Mouse (Mus musculus) bone marrow, adult 2 months (tissue): ENCODE results near the gene Apoc1. TPM values are rescaled to one million over a fixed set of nuclear protein-coding genes. Genes with fewer than 3 reads are reported as not detected.
A peak's percentile ranks its signal among the peaks of the same experiment; 100 is the strongest.

Experiments
- H3K27ac ChIP-seq: fragments of 200-500 bp; 2 replicates; pipeline ENCODE4 v1.5.1; 2012; ENCODE audit warnings: low read depth, mild to moderate bottlenecking, control low read depth, inconsistent platforms, low read length; ENCODE audit not compliant: control insufficient read depth, poor library complexity, insufficient read depth
- H3K4me1 ChIP-seq: fragments of 200-500 bp; 2 replicates; pipeline ENCODE4 v1.6.1; 2011; ENCODE audit warnings: low read length; ENCODE audit not compliant: control insufficient read depth, insufficient read depth
- H3K4me3 ChIP-seq: fragments of 200-500 bp; replicated peaks from 2 replicates; pipeline ENCODE3; 2011; ENCODE audit warnings: mild to moderate bottlenecking, low read depth, low read length, control low read depth; ENCODE audit not compliant: control insufficient read depth
- CTCF ChIP-seq: fragments of 200-500 bp; IDR thresholded peaks from 2 replicates; pipeline ENCODE4 v1.5.1; 2011; ENCODE audit warnings: low read length, control low read depth; ENCODE audit not compliant: control insufficient read depth, insufficient read depth
- POLR2A ChIP-seq: fragments of 200-500 bp; IDR thresholded peaks from 2 replicates; pipeline ENCODE4 v1.6.1; 2011; ENCODE audit warnings: low read depth, mild to moderate bottlenecking, control low read depth, low read length, borderline replicate concordance; ENCODE audit not compliant: control insufficient read depth
- WGBS: fragments of 180-500 bp; shearing (Covaris S2); methylation state at CpG from one replicate; pipeline ENCODE4 v1.1.7; 2018; 5-methylcytosine and 5-hydroxymethylcytosine counted together
- polyA plus RNA-seq: library from polyadenylated mRNA; stranded (reverse); fragments of >200 nt; gene quantifications from 2 replicates; pipeline ENCODE4 v1.2.4, GENCODE M21; 2011; ENCODE audit warnings: low replicate concordance; ENCODE audit not compliant: missing spikeins, insufficient read depth, insufficient read length

Apoc1 gene
- polyA plus RNA-seq, 1 experiment: 137 TPM

GRCm38 (mm10) chr7:19673083-19673699 lies 19.3 kb downstream of the Apoc1 start:
- no peak overlapping the region for H3K4me3 ChIP-seq
- TF ChIP-seq CTCF (no peak), POLR2A (no peak)
- WGBS: 51% methylated on average over 14 of the region's 14 CpGs
- no peaks in the 10 kb centered on the region; the same call in 1 of the 2 replicates for H3K4me1 ChIP-seq
- no peak overlapping the region for H3K27ac ChIP-seq

- 80% methylated on average over 10 of the region's 10 CpGs for WGBS
- Histone ChIP-seq H3K4me1 (peaks cover 2% of the 10 kb centered on the region; the same call in 1 of the 2 replicates), H3K27ac (no peak overlapping the region), H3K4me3 (no peak overlapping the region)
- TF ChIP-seq POLR2A (no peak), CTCF (no peak)
These were observed 20.9 kb downstream of the Apoc1 start for GRCm38 (mm10) chr7:19671511-19671910.

DNA sequence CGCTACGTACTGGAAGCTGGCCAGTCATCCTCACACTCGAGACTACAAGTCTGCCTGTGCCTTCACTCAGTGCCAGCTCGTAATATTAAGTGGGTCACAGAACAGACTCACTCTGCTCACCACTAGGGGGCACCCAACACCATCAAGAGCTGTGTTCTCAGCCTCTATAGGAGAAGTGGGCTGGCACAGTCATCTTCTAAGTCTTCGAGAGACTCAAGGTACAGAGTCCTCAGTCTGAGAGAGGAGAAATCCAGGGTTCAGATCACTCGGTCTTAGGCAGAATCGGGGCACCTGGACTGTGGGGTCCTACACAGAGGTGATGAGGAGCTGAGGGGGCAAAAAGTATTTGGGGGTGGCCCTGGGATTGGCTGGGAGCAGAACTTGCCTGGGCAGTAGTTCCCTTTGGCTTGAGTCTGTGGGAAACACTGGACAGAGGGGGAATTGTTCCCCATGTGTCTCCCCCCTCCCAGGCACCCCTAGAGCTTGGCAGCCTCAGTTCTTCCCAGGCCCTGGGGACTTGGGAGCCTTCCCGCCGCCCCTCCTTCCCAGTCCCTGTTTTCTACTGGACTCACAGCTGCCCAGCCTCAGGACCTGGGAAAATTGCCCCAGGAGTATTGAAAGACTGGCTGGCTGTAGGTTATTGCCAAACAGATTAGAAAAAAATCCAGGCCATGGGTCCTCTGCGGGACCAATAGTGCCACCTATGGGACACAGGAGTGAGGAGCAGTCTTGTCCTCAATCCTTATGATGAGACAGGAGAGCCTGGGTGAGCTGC lies 23.3 kb downstream of the Apoc1 start:
- Histone ChIP-seq H3K4me3 (no peak overlapping the region), H3K4me1 (peaks cover 2% of the 10 kb centered on the region; the same call in 1 of the 2 replicates), H3K27ac (peak overlapping the region; percentile 35)
- WGBS: 9% methylated on average over 10 of the region's 10 CpGs
- peak; percentile 94 for TF ChIP-seq CTCF
- TF ChIP-seq POLR2A: no peak

- no peak overlapping the region for H3K4me3 ChIP-seq
- TF ChIP-seq POLR2A (no peak), CTCF (no peak)
- H3K4me1 ChIP-seq: peaks cover 4% of the 10 kb centered on the region; the same call in 1 of the 2 replicates
- peak overlapping the region; percentile 65; the same call in 1 of the 2 replicates for H3K27ac ChIP-seq
- 37% methylated on average over 2 of the region's 2 CpGs for WGBS
These were observed 25.0 kb downstream of the Apoc1 start for GRCm38 (mm10) chr7:19667434-19667833.

- WGBS: 74% methylated on average over 3 of the region's 3 CpGs
- TF ChIP-seq CTCF: peak; percentile 41; the same call in 1 of the 2 replicates
- no peak for TF ChIP-seq POLR2A
- peak overlapping the region; percentile 65; the same call in 1 of the 2 replicates for H3K27ac ChIP-seq
- no peak overlapping the region for H3K4me3 ChIP-seq
- H3K4me1 ChIP-seq: peaks cover 4% of the 10 kb centered on the region; the same call in 1 of the 2 replicates
These were observed 25.7 kb downstream of the Apoc1 start for GRCm38 (mm10) chr7:19666750-19667149.

DNA sequence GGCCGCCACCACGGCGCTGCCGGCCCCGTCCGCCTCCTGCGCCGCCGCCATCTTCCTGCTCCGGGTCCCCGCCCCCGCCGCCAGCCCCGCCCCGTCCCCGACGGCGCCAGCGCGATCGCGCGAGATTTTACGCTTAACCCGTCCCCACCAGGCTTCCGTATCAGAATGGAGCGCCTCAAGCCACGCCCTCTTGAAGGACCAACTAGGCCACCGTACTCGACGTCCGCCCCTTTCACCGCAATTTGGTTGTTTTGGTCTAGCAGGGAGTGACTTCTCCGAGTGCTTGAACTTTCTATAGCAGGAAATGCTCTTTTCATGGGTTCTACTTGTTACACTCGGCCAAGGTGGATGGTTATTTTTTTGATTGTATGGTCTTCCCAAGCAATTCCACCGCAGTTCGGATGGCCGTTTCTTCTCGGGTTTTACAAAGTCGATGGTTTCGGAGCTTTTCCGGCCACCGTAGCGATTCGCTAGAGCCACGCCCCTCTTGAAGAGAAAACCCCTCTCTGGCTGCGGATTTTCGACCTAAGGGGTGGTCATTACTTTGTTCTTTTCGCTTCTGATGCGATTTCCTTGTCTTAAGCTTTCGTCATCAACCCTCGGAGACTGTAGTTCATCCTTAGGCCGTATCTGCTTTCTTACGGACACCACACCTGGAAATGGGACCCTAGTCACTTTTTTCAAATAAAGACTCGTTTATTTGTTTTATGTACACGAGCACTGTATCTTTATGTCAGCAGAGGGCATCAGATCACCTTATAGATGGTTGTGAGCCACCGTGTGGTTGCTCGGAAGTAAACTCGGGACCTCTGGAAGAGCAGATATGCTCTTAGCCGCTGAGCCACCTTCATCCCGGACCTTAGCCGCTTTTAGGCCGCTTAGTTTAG lies 27.3 kb downstream of the Apoc1 start, which contains the start of gene Clptm1:
Gene Clptm1 (minus strand): TSS at position 79 of the 887 bp plus-strand sequence.
- H3K4me1 ChIP-seq: peaks cover 4% of the 10 kb centered on the region; the same call in 1 of the 2 replicates

DNA sequence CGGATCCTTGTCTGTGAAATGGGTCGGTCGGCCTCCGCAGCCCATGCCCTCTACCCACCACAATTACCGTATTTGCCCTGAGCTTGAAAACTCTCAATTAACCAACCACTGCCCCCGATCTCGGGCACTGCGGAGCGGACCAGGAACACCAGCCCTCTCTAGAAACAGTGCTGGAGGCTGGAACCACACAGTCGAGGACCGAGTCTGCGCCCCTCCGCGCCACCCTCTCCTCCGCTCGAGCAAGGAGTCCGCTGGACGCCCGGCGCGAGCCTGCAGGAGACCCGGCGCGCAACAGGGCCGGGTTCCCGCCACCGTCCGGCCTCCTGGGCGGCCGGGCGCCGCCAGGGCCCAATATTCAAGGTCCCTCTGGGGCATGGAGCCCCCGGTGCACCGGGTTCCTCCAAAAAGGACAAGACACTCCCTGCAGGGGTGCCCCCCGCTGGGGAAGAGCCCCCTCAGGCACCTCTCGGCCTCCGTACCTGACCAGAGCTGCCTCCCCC lies 28.0 kb downstream of the Apoc1 start:
- under 1% methylated on average over 37 of the region's 37 CpGs for WGBS
- TF ChIP-seq CTCF (no peak), POLR2A (no peak)
- Histone ChIP-seq H3K4me1 (peaks cover 4% of the 10 kb centered on the region; the same call in 1 of the 2 replicates), H3K4me3 (peak overlapping the region; percentile 74), H3K27ac (peak overlapping the region; percentile 45)

More for the DNA sequence above, 27.3 kb downstream of the Apoc1 start, which contains the start of gene Clptm1:
- TF ChIP-seq POLR2A (peak; percentile 75; the same call in 1 of the 2 replicates), CTCF (0 out of 2 replicates have a peak, but pooled peaks have one; percentile 22)
- under 1% methylated on average over 62 of the region's 63 CpGs for WGBS
- H3K27ac ChIP-seq: peak within 1 kb of the TSS; percentile 75
- H3K4me3 ChIP-seq: peak within 1 kb of the TSS; percentile 74
